Mouse (Mus musculus) T-cell, adult 2 months (primary cell): Measurements from ENCODE around the gene Odf3b.

Experiments used
- DNase-seq: peaks from one replicate; pipeline ENCODE4 v3.0.0; 2022; ENCODE audit warnings: low spot score

Gene Odf3b

DNA sequence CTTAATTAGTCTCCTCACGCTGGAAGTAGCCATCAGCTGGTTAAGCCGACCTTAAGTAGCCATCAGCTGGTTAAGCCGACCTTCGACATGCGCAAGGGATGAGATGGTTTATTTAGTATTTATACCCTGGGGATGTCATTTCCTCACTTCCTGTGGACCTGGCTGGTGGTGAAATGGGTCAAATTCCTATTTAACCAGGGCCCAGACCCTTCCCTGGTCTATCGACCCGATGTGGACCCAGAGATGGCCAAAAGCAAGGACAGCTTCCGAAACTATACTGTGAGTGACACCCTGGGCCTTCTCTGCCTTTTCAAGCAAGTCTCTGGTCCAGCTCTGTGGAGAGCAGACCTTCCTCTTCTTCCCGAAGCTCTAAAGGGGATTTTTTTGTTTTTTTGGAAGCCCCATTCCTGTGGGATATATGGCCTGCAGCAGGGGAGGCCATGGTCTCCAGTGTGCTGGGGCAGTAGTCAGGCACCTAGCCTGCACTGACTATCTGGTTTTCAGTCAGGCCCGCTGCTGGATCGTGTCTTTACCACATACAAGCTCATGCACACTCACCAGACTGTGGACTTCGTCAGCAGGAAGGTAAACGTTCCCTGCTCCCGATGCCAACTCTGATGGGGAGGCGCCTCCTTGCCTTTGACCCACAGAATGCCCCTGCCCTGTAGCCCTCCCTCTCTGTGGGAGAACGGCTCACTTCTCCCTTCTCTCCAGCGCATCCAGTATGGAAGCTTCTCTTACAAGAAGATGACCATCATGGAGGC lies 44.1 kb downstream of the Odf3b start:
- DNase-seq: no peak

DNA sequence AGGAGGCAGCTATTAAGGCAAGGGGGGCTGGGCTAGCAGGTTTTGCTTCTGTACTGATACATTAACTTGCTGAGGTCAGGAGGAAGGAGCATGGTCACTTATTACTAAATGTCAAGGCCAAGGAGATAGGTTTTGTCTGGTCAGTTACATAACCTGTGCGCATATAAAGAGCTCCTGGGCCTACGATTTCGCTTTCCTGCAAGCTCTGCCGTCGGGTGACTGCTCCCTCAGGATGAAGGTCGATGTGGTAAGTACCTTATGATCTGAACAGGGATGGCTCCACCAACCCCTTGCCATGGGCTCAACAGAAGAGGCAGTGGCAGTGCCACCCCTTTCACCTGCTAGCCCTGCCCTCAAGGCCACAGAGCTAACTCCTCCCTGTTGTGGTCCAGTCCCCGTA lies 44.8 kb downstream of the Odf3b start, which contains the start of gene Miox:
Gene Miox, plus strand, starts transcription at position 128 of the 400 bp plus-strand sequence.
- DNase-seq: no peak
